Mouse (Mus musculus) MEL-GATA-1-ER (cell line): ENCODE data around the gene Hist1h3i.

Experiments
- DNase-seq: peaks from one replicate; pipeline ENCODE4 v3.0.0-alpha.2; 2012; ENCODE audit warnings: low read depth; ENCODE audit errors: extremely low read depth

The Hist1h3i gene

DNA sequence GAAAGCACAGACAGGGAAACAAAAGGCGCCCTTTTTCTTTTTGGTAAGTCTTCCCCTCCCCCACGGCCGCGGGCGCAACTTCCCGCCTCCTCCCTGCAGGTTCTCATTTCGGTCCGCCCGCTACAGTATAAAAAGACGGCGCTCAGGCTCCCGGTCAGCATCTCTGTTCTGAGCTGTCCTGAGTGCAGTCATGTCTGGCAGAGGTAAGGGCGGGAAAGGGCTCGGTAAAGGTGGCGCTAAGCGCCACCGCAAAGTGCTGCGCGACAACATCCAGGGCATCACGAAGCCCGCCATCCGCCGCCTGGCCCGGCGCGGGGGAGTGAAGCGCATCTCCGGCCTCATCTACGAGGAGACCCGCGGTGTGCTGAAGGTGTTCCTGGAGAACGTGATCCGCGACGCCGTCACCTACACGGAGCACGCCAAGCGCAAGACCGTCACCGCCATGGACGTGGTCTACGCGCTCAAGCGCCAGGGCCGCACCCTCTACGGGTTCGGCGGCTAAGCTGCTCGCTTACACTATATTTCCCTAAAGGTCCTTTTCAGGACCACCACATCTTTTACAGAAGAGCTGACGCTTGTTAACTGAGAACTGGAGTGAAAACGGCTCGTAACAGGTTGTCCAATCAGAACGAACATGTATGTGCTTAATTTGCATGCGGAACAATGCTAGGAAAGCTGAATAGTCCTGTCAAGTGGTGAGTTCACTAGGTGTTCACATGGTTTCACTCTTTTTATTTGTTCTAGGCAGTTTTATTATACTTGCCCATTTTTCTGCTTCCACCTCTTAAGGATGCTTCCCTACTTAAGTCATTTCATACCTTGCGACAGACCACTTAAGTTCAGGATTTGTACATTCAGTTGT is 48.0 kb downstream of the Hist1h3i start, which contains the start of gene Hist1h4j:
Hist1h4j (plus strand) TSS at position 159 of the 862 bp plus-strand sequence.
- peak; percentile 93 for DNase-seq

DNA sequence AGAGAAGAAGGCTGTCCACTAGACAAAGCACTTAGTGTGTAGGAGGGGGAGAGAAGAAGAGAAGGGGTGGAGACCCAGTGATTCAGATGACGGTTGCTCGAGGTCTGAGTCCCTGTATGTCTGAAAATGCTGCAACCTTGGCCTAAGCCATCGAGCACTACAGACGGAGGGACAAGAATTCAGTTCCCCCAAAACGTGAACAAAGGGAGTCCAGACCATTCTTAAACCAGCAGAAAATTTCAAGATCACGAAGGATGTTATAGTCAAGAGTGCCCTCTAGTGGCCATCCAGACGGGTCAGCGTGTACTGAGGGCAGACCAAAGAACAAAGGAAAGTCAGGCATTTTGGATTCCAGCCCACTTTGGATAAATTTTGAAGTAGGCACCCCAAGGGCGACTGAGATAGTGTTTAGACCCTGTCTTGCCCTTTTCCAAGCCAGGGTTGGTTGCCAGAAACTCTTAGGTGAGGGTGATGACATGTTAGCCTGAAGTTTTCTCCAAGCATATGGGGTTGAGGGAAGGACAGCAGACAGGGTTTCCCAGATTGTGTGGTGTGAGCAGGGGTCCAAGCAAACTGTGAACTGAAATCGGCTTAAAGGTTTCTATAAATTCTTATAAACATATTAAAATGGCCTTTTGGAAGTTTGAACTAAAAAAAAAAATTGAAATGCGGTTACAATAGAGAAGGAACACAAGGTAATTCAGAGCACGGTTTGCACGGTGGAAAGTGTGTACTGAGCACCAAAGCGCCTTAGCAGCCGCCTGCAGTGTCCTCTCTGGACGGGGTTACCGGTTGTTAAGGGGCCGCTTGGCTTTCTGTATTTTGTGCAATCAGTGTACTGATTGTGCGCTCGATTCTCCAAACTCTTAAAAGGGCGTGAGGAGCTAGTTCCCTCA is 48.9 kb downstream of the Hist1h3i start:
- DNase-seq, result peak; percentile 90

DNA sequence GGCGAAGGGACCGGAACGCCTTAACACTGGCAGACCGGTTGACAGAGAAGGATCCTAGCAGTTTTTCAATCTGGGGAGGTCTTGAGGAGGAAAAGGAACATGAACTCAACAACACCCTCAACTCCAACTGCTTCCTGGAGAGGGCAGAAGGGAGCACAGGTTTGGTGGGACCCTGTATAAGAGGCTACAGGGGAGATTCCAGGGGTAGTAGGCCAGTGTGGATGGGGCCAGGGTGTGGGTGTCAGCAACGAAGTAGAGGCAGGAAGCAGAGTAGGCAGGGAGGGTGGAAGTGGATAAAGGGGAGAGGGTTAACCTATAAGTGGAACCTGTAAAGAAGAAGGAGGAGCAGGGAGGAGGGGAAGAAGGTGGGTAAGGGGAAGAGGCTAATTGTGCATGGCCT is 49.7 kb downstream of the Hist1h3i start:
- DNase-seq, result no peak
